Mouse (Mus musculus): Measurements from ENCODE around the gene Nsa2.
"Not testable (repeated sequence)": the region's sequence is repeated elsewhere in the genome, so short reads cannot be mapped to it uniquely, and the experiment has no call there.

Nsa2 gene

GRCm38 (mm10) chr13:97137466-97138400 lies at the start of gene Nsa2, which contains the start of gene Gfm2:
Gene Nsa2 (minus strand): TSS chr13:97137937.
Gene Gfm2 (plus strand): TSS chr13:97137937.
- in situ Hi-C loops (cut with MboI): no loop called here

- in situ Hi-C loops (cut with MboI): no loop called here
Measured at GRCm38 (mm10) chr13:97186346-97186745, 48.6 kb upstream of the Nsa2 start.

GRCm38 (mm10) chr13:97184656-97185055 lies 46.9 kb upstream of the Nsa2 start:
- in situ Hi-C loops (cut with MboI): no loop called here

GRCm38 (mm10) chr13:97184168-97184567 lies 46.4 kb upstream of the Nsa2 start:
- in situ Hi-C loops (cut with MboI): no loop called here

- in situ Hi-C loops (cut with MboI): no loop called here
Measured at GRCm38 (mm10) chr13:97182821-97183220, 45.1 kb upstream of the Nsa2 start.

GRCm38 (mm10) chr13:97180113-97180828 lies 42.5 kb upstream of the Nsa2 start:
- in situ Hi-C loops (cut with MboI): no loop called here

GRCm38 (mm10) chr13:97178943-97179342 lies 41.2 kb upstream of the Nsa2 start:
- in situ Hi-C loops (cut with MboI): no loop called here

- in situ Hi-C loops (cut with MboI): no loop called here
Measured at GRCm38 (mm10) chr13:97176731-97177130, 39.0 kb upstream of the Nsa2 start.

- in situ Hi-C loops (cut with MboI): no loop called here
Measured at GRCm38 (mm10) chr13:97175520-97176264, 38.0 kb upstream of the Nsa2 start.

- in situ Hi-C loops (cut with MboI): no loop called here
Measured at GRCm38 (mm10) chr13:97145834-97146233, 8.1 kb upstream of the Nsa2 start.

- in situ Hi-C loops (cut with MboI): no loop called here
Measured at GRCm38 (mm10) chr13:97142321-97142720, 4.6 kb upstream of the Nsa2 start.

GRCm38 (mm10) chr13:97138404-97138931 lies 731 bp upstream of the Nsa2 start:
- in situ Hi-C loops (cut with MboI): not testable (repeated sequence)

- in situ Hi-C loops (cut with MboI): not testable (repeated sequence)
Measured at GRCm38 (mm10) chr13:97130413-97130812, 7.3 kb downstream of the Nsa2 start.

- in situ Hi-C loops (cut with MboI): not testable (repeated sequence)
Measured at GRCm38 (mm10) chr13:97129654-97130053, 8.1 kb downstream of the Nsa2 start.

GRCm38 (mm10) chr13:97121341-97121740 lies 16.4 kb downstream of the Nsa2 start:
- in situ Hi-C loops (cut with MboI): no loop called here

GRCm38 (mm10) chr13:97109046-97109445 lies 28.7 kb downstream of the Nsa2 start:
- in situ Hi-C loops (cut with MboI): no loop called here

- in situ Hi-C loops (cut with MboI): not testable (repeated sequence)
Measured at GRCm38 (mm10) chr13:97107721-97108120, 30.0 kb downstream of the Nsa2 start.

GRCm38 (mm10) chr13:97104996-97105395 lies 32.7 kb downstream of the Nsa2 start:
- in situ Hi-C loops (cut with MboI): no loop called here

- in situ Hi-C loops (cut with MboI): no loop called here
Measured at GRCm38 (mm10) chr13:97099187-97099852, 38.4 kb downstream of the Nsa2 start, which contains the start of gene Gm6169. Gene Gm6169 (minus strand): TSS chr13:97099237.

- in situ Hi-C loops (cut with MboI): no loop called here
Measured at GRCm38 (mm10) chr13:97095726-97096125, 42.0 kb downstream of the Nsa2 start.

- in situ Hi-C loops (cut with MboI): no loop called here
Measured at GRCm38 (mm10) chr13:97088183-97088582, 49.6 kb downstream of the Nsa2 start.

All from mature B cell (primary cell).